Mouse (Mus musculus) NIH3T3 (cell line): ENCODE measurements around the gene Kank1.

Experiments used
- DNase-seq: peaks from one replicate; pipeline ENCODE4 v3.0.0-alpha.2; 2012; ENCODE audit warnings: low read depth

The Kank1 gene

DNA sequence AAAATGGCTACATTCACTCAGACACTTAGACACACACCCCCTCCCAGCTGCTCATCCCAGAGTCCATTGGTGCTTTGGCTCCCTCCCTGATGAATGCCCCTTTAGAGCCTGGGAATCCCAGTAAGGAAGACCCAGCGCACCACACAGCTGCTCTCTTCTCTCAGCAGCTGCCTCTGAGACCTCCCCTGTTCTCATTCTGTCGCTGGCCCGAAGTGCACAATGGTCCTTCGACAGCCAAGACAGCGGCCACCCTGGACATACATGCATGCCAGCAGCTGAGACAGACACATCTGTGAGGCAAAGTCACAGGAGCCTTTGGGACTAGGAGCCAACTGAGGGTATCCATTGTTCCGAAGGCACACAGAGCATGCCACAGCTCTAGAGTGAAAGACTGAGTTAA lies 203.0 kb downstream of the Kank1 start:
- no peak for DNase-seq

- peak; percentile 51 for DNase-seq
Observed at GRCm38 (mm10) chr19:25440736-25441135, 204.0 kb downstream of the Kank1 start.

DNA sequence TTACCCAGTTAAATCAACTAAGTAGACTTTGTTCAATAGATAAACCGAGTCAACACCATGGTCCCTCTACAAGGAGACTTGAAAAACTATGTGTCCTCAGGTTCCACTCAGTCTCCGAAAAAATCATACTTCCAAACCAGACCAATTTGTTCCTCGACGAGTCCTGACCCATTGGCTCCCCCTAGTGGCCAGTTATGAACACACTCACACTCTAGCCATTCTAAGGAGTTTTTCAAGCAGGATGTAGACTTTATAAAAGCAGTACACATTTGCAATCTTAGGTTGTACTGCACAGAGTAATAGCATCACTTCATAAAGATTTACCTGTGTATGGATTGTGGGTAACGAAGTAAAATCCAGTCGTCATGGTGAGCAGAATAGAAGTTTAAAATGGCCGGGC lies 208.3 kb downstream of the Kank1 start:
- DNase-seq, result peak; percentile 93

- DNase-seq, result no peak
Observed at GRCm38 (mm10) chr19:25445842-25446241, 209.1 kb downstream of the Kank1 start.

DNA sequence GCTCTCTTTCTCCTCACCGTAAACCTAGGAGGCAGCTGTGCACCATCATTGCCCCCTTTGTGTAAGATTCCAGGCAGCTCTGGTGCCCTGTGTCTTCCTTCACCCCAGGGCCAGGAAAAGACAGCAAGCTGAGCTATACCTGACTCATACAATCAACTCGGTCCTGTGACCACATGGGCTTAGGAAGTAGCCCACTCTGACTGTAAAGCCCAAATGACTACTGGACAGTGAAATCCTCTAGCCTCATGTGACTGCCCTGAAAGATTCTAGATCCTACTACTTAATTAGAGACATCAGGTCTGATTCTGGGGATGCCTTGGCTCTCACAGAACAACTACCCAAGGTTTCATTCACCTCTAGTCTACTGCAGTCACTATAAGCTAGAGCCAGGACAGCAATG lies 209.9 kb downstream of the Kank1 start:
- no peak for DNase-seq

GRCm38 (mm10) chr19:25447373-25447772 lies 210.6 kb downstream of the Kank1 start:
- DNase-seq, result no peak

- peak; percentile 88 for DNase-seq
Observed at GRCm38 (mm10) chr19:25450869-25451629, 214.3 kb downstream of the Kank1 start.

DNA sequence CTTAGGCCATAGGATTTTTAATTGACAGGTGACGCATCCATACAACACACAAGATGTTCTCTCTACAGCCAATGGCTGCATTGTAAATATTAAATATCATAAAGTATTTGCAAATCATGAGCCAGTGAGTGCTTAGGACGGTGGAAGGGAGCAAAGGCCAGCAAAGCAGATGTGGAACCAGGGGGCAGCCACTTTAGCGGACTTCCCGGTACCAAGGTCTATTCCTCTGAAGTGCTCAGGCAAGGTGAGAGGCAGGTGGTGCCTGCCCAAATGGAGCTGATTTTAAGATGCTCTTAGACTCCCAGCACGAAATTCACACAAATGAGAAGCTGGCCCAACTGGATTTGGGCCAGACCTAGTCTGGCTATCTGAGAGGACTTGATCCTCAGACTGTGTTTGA lies 216.4 kb downstream of the Kank1 start:
- no peak for DNase-seq

- DNase-seq, result no peak
Observed at GRCm38 (mm10) chr19:25460760-25461159, 224.0 kb downstream of the Kank1 start.

- DNase-seq, result peak; percentile 39
Observed at GRCm38 (mm10) chr19:25461553-25462320, 225.0 kb downstream of the Kank1 start.

- peak; percentile 13 for DNase-seq
Observed at GRCm38 (mm10) chr19:25475806-25476205, 239.0 kb downstream of the Kank1 start.

- DNase-seq, result no peak
Observed at GRCm38 (mm10) chr19:25479152-25479669, 242.4 kb downstream of the Kank1 start.

DNA sequence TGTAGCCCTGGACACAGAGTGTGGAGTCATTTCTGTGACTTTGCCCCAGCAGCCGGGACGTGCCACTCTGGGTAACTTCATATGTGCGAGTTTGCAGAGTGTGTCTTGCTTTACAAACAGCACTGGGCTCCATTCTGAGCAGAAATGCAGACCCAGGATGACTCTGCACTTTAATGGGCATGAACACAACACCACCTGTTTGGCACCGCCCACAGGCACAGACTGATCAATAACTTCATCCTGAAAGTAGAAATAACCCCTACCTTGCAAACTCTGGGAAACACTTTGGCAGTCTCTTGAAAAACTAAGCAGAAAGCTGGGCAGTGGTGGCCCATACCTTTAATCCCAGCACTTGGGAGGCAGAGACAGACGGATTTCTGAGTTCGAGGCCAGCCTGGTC lies 244.0 kb downstream of the Kank1 start:
- DNase-seq, result no peak
